Mouse (Mus musculus): ENCODE measurements around the gene Zeb2.

DNA sequence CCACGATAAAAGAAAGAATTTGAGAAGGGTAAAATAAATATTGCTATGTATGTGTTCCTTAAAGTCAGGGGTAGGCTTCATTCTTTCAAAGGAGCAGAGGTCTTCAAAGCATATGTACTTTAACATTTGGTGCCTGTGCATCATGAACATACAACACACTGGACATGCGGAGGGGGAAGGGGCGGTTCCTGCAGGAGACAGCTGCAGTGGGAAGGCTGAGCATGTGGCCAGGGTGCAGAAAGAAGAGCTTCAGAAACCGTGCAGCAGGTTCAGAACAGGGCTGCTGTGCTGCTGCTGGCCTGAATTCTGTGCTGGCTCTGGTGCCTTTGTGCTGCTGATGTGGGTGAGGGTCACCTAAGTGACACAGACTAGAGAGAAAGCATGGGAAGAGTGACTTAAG is 64.6 kb downstream of the Zeb2 start:
- no peak for TF ChIP-seq CTCF (conservative IDR thresholded peaks at IDR 0.05; ENCODE audit: insufficient read depth, insufficient read length, low read depth, low read length)
- TF ChIP-seq POLR2A (IDR thresholded peaks at IDR 0.05; ENCODE audit: low read depth, low read length) = no peak
